8 mouse cellular contexts compared by ENCODE assay signal in the genomic region with DNA sequence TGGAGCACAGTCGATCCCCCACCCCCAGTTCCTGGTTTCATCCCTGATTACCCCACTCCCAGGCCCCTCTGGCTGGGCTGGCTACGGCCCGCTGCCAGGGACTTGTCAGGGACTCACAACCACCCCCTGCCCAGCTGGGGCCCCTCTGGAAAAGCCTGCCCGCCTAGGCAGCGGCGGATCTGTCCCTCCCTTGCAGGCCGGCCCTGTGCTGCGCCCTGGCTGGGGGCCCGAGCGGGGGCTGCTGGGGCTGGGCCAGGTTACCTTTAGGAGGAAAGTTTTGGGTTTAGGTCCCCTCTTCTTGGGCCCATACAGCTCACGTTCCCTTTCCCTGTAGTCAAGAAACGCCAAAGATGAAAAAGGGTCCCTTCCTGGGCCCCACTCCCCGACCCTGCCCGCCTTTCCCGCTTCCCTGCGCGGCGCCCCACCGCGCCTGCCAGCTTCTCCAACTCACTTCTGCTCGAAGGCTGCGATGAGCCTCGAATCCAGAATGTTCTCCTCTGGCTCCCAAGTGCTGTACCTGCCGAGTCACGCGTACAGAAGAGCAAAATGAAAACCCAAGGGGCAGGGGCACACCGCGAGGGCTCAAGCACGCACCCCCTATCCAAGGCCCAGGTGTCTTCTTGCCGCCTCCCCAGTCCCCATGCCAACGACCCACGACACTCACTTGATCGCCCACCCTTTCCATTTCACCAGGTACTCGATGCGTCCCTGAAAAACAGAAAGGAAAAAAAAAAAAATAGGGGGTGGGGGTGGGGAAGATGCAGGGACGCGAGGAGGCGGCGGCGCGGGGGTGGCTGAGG. TPM values are rescaled to one million over a fixed set of nuclear protein-coding genes. Genes with fewer than 3 reads are reported as not detected.
DNase-seq lines count a peak whose midpoint lies in the region; ATAC-seq and TF ChIP-seq lines count a peak whose summit lies in the region.

No protein-coding gene starts in this region.

- intact Hi-C loops in left cerebral cortex, adult 2 months (cut with DNase I): loop anchor here (1.0 to 5.0 kb wide), 5 partner anchors 50 to 249 kb away; partner anchors contain the start of gene Pdgfb

- peak overlapping the region; percentile 99 for H3K27ac ChIP-seq in left cerebral cortex, adult 2 months
- H3K27ac ChIP-seq in embryonic facial prominence, embryonic 12.5 days: peak overlapping the region; percentile 88
- peak overlapping the region; percentile 99 for H3K27ac ChIP-seq in hindbrain, embryonic 13.5 days
- H3K27ac ChIP-seq in liver, embryonic 11.5 days (ENCODE audit: low read depth, low read length): peak overlapping the region; percentile 59
- H3K27ac ChIP-seq in neural tube, embryonic 12.5 days: peak overlapping the region; percentile 84

- ATAC-seq in embryonic facial prominence, embryonic 12.5 days (ENCODE audit: insufficient number of reproducible peaks, insufficient read depth, low FRiP score, low TSS enrichment): peak; percentile 12; the same call in 1 of the 2 replicates
- ATAC-seq in hindbrain, embryonic 13.5 days (ENCODE audit: low FRiP score): 0 out of 2 replicates have a peak, but pooled peaks have one; percentile 5
- ATAC-seq in liver, embryonic 11.5 days (replicated peaks; ENCODE audit: low FRiP score): peak; percentile 38; the same call in 1 of the 2 replicates
- no peak for ATAC-seq in neural tube, embryonic 12.5 days (ENCODE audit: low FRiP score, low read depth)
- no peak for ATAC-seq in granulocyte monocyte progenitor cell, adult 5-6 weeks (replicated peaks; ENCODE audit: poor library complexity, severe bottlenecking)

- no peaks in the 10 kb centered on the region for H3K27me3 ChIP-seq in embryonic facial prominence, embryonic 12.5 days
- no peaks in the 10 kb centered on the region for H3K27me3 ChIP-seq in hindbrain, embryonic 13.5 days
- H3K27me3 ChIP-seq in liver, embryonic 11.5 days (replicated peaks; ENCODE audit: control insufficient read depth, insufficient read depth, low read length): peaks cover 2% of the 10 kb centered on the region; the same call in 1 of the 2 replicates
- no peaks in the 10 kb centered on the region for H3K27me3 ChIP-seq in neural tube, embryonic 12.5 days (replicated peaks)

- H3K4me2 ChIP-seq in embryonic facial prominence, embryonic 12.5 days (replicated peaks): peak overlapping the region; percentile 70
- H3K4me2 ChIP-seq in hindbrain, embryonic 13.5 days: peak overlapping the region; percentile 98
- H3K4me2 ChIP-seq in liver, embryonic 11.5 days: peak overlapping the region; percentile 93
- peak overlapping the region; percentile 89 for H3K4me2 ChIP-seq in neural tube, embryonic 12.5 days (replicated peaks)

- no peak for TF ChIP-seq CTCF in left cerebral cortex, adult 2 months (IDR thresholded peaks at IDR 0.05)

- peak; percentile 41 to 54 for DNase-seq in left cerebral cortex, adult 2 months (ENCODE audit: extremely low spot score in 1 of 2, low spot score in 2 of 2)
- DNase-seq in left cerebral cortex, adult 11 months (ENCODE audit: low spot score): no peak
- DNase-seq in ZHBTc4 (ENCODE audit: low read depth, low spot score): peak; percentile 47
- peak; percentile 62 for DNase-seq in liver, embryonic 11.5 days (ENCODE audit: low spot score)

- H3K4me1 ChIP-seq in embryonic facial prominence, embryonic 12.5 days: peaks cover 35% of the 10 kb centered on the region
- H3K4me1 ChIP-seq in hindbrain, embryonic 13.5 days (replicated peaks): peaks cover 63% of the 10 kb centered on the region
- peaks cover 17% of the 10 kb centered on the region for H3K4me1 ChIP-seq in liver, embryonic 11.5 days (replicated peaks; ENCODE audit: control insufficient read depth, insufficient read depth, low read length)
- peaks cover 55% of the 10 kb centered on the region for H3K4me1 ChIP-seq in neural tube, embryonic 12.5 days

- WGBS in embryonic facial prominence, embryonic 12.5 days: under 1% methylated on average over 39 of the region's 41 CpGs
- WGBS in hindbrain, embryonic 13.5 days: under 1% methylated on average over 38 of the region's 41 CpGs
- WGBS in liver, embryonic 11.5 days: under 1% methylated on average over 40 of the region's 41 CpGs
- WGBS in neural tube, embryonic 12.5 days: under 1% methylated on average over 41 of the region's 41 CpGs

- peaks cover 11% of the 10 kb centered on the region for H3K36me3 ChIP-seq in embryonic facial prominence, embryonic 12.5 days
- peaks cover 9% of the 10 kb centered on the region for H3K36me3 ChIP-seq in hindbrain, embryonic 13.5 days
- H3K36me3 ChIP-seq in liver, embryonic 11.5 days (ENCODE audit: control insufficient read depth, insufficient read depth, low read length): peaks cover 3% of the 10 kb centered on the region; the same call in 1 of the 2 replicates
- peaks cover 11% of the 10 kb centered on the region for H3K36me3 ChIP-seq in neural tube, embryonic 12.5 days

- peak overlapping the region; percentile 75 for H3K4me3 ChIP-seq in left cerebral cortex, adult 2 months
- peak overlapping the region; percentile 56 for H3K4me3 ChIP-seq in embryonic facial prominence, embryonic 12.5 days
- peak overlapping the region; percentile 91 for H3K4me3 ChIP-seq in hindbrain, embryonic 13.5 days
- peak overlapping the region; percentile 80 for H3K4me3 ChIP-seq in liver, embryonic 11.5 days (ENCODE audit: low read depth, low read length)
- H3K4me3 ChIP-seq in neural tube, embryonic 12.5 days: peak overlapping the region; percentile 61

- no peaks in the 10 kb centered on the region for H3K9me3 ChIP-seq in embryonic facial prominence, embryonic 12.5 days
- no peaks in the 10 kb centered on the region for H3K9me3 ChIP-seq in hindbrain, embryonic 13.5 days
- H3K9me3 ChIP-seq in liver, embryonic 11.5 days (ENCODE audit: control insufficient read depth, low read length): no peaks in the 10 kb centered on the region
- no peaks in the 10 kb centered on the region for H3K9me3 ChIP-seq in neural tube, embryonic 12.5 days

- peak overlapping the region; percentile 72 for H3K9ac ChIP-seq in embryonic facial prominence, embryonic 12.5 days
- peak overlapping the region; percentile 97 for H3K9ac ChIP-seq in hindbrain, embryonic 13.5 days
- peak overlapping the region; percentile 78 for H3K9ac ChIP-seq in liver, embryonic 11.5 days (ENCODE audit: low read depth, low read length)
- H3K9ac ChIP-seq in neural tube, embryonic 12.5 days: peak overlapping the region; percentile 82

RNA-seq across cellular contexts. Expression of gene Npcd, which starts 0.6 kb away (rescaled TPM):
- 10 to 100 TPM in 1 of 2 experiments, 1 to 10 TPM in 1; 9.7 to 19.7 TPM for total RNA-seq in left cerebral cortex, adult 2 months (2021)
- polyA plus RNA-seq in embryonic facial prominence, embryonic 12.5 days (2016; fragmentation: Nextera tagmentation; extraction: Ambion mirVana): 0.60 TPM in 1 of 2 replicates, not detected in the other
- 0.34 and 0.51 TPM in 2 replicates for polyA plus RNA-seq in hindbrain, embryonic 13.5 days (2015; fragmentation: Nextera tagmentation; extraction: Ambion mirVana)
- not detected in 2 replicates for polyA plus RNA-seq in liver, embryonic 11.5 days (2014; fragmentation: Nextera tagmentation; extraction: Ambion mirVana)
- polyA plus RNA-seq in neural tube, embryonic 12.5 days (2016; fragmentation: Nextera tagmentation; extraction: Ambion mirVana): 0.31 and 1.0 TPM in 2 replicates
- not detected in 2 replicates for total RNA-seq in granulocyte monocyte progenitor cell, adult 5-6 weeks (2014; fragmentation: Nextera tagmentation)
- not detected in 2 replicates for total RNA-seq in granulocyte monocyte progenitor cell, adult 5-6 weeks (2017)

RNA-seq across cellular contexts. Expression of gene Cbx6, which starts 1.0 kb away (rescaled TPM):
- total RNA-seq in left cerebral cortex, adult 2 months (2021): 100 to 1,000 TPM; 370 to 387 TPM
- polyA plus RNA-seq in embryonic facial prominence, embryonic 12.5 days (2016; fragmentation: Nextera tagmentation; extraction: Ambion mirVana): 31.5 and 32.6 TPM in 2 replicates
- 50.2 and 52.6 TPM in 2 replicates for polyA plus RNA-seq in hindbrain, embryonic 13.5 days (2015; fragmentation: Nextera tagmentation; extraction: Ambion mirVana)
- polyA plus RNA-seq in liver, embryonic 11.5 days (2014; fragmentation: Nextera tagmentation; extraction: Ambion mirVana): 16.3 and 16.8 TPM in 2 replicates
- 32.8 and 36.6 TPM in 2 replicates for polyA plus RNA-seq in neural tube, embryonic 12.5 days (2016; fragmentation: Nextera tagmentation; extraction: Ambion mirVana)
- total RNA-seq in granulocyte monocyte progenitor cell, adult 5-6 weeks (2014; fragmentation: Nextera tagmentation): 10.6 and 13.5 TPM in 2 replicates
- 10.8 and 11.6 TPM in 2 replicates for total RNA-seq in granulocyte monocyte progenitor cell, adult 5-6 weeks (2017)

RNA-seq across cellular contexts. Expression of gene Nptxr, which starts 28.9 kb away (rescaled TPM):
- 100 to 1,000 TPM; 800 to 813 TPM for total RNA-seq in left cerebral cortex, adult 2 months (2021)
- polyA plus RNA-seq in embryonic facial prominence, embryonic 12.5 days (2016; fragmentation: Nextera tagmentation; extraction: Ambion mirVana): 4.1 and 4.6 TPM in 2 replicates
- polyA plus RNA-seq in hindbrain, embryonic 13.5 days (2015; fragmentation: Nextera tagmentation; extraction: Ambion mirVana): 21.0 and 21.4 TPM in 2 replicates
- polyA plus RNA-seq in liver, embryonic 11.5 days (2014; fragmentation: Nextera tagmentation; extraction: Ambion mirVana): 0.27 and 0.43 TPM in 2 replicates
- 13.2 and 13.6 TPM in 2 replicates for polyA plus RNA-seq in neural tube, embryonic 12.5 days (2016; fragmentation: Nextera tagmentation; extraction: Ambion mirVana)
- 0.52 and 0.85 TPM in 2 replicates for total RNA-seq in granulocyte monocyte progenitor cell, adult 5-6 weeks (2014; fragmentation: Nextera tagmentation)
- 0.04 and 0.31 TPM in 2 replicates for total RNA-seq in granulocyte monocyte progenitor cell, adult 5-6 weeks (2017)

RNA-seq across cellular contexts. Expression of gene Dnal4, which starts 55.8 kb away (rescaled TPM):
- 10 to 100 TPM; 53.2 to 54.1 TPM for total RNA-seq in left cerebral cortex, adult 2 months (2021)
- 69.9 and 70.3 TPM in 2 replicates for polyA plus RNA-seq in embryonic facial prominence, embryonic 12.5 days (2016; fragmentation: Nextera tagmentation; extraction: Ambion mirVana)
- polyA plus RNA-seq in hindbrain, embryonic 13.5 days (2015; fragmentation: Nextera tagmentation; extraction: Ambion mirVana): 83.5 and 84.9 TPM in 2 replicates
- 25.0 and 28.6 TPM in 2 replicates for polyA plus RNA-seq in liver, embryonic 11.5 days (2014; fragmentation: Nextera tagmentation; extraction: Ambion mirVana)
- polyA plus RNA-seq in neural tube, embryonic 12.5 days (2016; fragmentation: Nextera tagmentation; extraction: Ambion mirVana): 73.1 and 79.2 TPM in 2 replicates
- 9.5 and 27.7 TPM in 2 replicates for total RNA-seq in granulocyte monocyte progenitor cell, adult 5-6 weeks (2014; fragmentation: Nextera tagmentation)
- 11.6 and 13.5 TPM in 2 replicates for total RNA-seq in granulocyte monocyte progenitor cell, adult 5-6 weeks (2017)

RNA-seq across cellular contexts. Expression of gene Apobec3, which starts 58.0 kb away (rescaled TPM):
- total RNA-seq in left cerebral cortex, adult 2 months (2021): 1 to 10 TPM; 5.1 to 6.1 TPM
- polyA plus RNA-seq in embryonic facial prominence, embryonic 12.5 days (2016; fragmentation: Nextera tagmentation; extraction: Ambion mirVana): 8.4 and 10.0 TPM in 2 replicates
- polyA plus RNA-seq in hindbrain, embryonic 13.5 days (2015; fragmentation: Nextera tagmentation; extraction: Ambion mirVana): 4.5 and 4.7 TPM in 2 replicates
- 72.8 and 76.7 TPM in 2 replicates for polyA plus RNA-seq in liver, embryonic 11.5 days (2014; fragmentation: Nextera tagmentation; extraction: Ambion mirVana)
- 5.5 and 5.8 TPM in 2 replicates for polyA plus RNA-seq in neural tube, embryonic 12.5 days (2016; fragmentation: Nextera tagmentation; extraction: Ambion mirVana)
- total RNA-seq in granulocyte monocyte progenitor cell, adult 5-6 weeks (2014; fragmentation: Nextera tagmentation): 213 and 215 TPM in 2 replicates
- 159 and 162 TPM in 2 replicates for total RNA-seq in granulocyte monocyte progenitor cell, adult 5-6 weeks (2017)

Comparison
In these comparisons a context has a peak if more than half of its experiments do, and no peak if none do; other contexts are left out.
1. ATAC-seq: peak in embryonic facial prominence, embryonic 12.5 days (single experiment), hindbrain, embryonic 13.5 days (single experiment) and liver, embryonic 11.5 days (single experiment); none in neural tube, embryonic 12.5 days (single experiment) and granulocyte monocyte progenitor cell, adult 5-6 weeks (single experiment).
2. Peak in every context shown above with its lines, with median percentiles within 50 percentile points of each other: H3K27ac ChIP-seq, H3K4me3 ChIP-seq, H3K4me2 ChIP-seq and H3K9ac ChIP-seq.